Mouse (Mus musculus): Measurements from ENCODE around the gene 3100002H09Rik.

Gene 3100002H09Rik

DNA sequence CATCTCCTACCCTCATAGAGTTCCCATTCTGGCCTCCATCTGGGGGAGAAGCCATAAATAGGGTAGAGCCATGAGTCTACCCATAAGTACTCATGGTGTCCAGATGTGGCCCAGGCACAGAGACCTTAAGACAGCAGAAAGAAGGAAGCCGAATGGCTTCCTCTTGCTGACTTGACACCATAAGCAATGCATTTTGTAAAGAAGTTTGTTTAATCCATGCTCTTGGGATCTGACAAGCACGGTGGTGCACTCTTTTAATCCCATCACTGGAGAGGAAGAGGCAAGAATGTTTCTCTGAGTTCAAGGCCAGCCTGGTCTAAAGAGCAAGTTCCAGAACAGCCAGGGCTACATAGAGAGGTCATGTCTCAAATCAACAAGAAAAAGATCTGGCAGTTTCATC, at the start of gene 3100002H09Rik:
Gene 3100002H09Rik (minus strand): TSS at position 101 of the 400 bp plus-strand sequence.
- no peak for DNase-seq (ENCODE audit: low spot score in 2 of 2)

DNA sequence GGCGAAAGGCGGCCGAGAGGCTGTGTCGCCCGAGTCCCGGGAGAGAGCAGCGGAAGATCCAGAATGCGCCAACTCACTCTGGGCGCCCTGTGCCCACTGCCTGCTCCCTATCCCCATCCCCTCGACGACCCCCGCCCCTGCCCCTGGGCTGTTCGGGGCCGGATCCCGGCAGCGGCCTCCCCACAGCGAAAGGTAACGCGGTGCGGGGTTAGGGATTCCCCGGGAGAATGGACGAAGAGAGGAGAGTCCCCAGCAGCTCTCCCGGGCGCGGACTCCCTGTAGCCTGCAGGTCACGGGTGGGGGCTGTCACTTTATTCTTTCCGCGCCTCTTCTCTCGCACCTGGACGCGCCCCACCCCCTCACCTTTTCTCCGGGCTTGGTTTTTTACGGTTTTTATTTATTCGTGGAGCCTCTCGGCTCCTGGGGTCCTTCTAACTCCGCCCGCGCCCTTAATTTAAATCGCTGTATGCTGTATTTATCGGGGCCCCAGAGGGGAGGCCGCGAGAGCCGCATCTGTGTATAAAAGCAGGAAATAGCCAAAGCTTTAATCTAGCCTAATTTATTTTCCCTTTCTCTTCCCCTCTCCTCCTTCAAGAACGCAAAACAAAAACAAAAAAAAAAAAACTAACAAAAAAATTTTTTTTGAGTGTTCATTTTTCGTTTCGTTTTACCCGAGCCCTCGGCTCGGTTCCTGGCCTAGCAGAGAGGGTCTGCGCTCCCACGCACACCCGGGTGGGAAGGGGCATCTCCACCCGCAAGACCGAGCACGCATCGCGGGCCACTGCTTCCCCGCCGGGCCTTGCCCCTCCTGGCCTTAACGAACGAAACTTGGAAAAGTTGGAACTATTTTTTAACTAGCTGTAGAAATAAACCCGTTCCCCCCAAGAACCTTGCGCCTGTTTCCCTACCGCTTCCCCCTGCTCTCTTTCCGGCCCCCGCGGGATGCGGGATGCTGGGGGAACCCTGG, 48.9 kb upstream of the 3100002H09Rik start:
- DNase-seq (ENCODE audit: low spot score in 2 of 2): no peak

DNA sequence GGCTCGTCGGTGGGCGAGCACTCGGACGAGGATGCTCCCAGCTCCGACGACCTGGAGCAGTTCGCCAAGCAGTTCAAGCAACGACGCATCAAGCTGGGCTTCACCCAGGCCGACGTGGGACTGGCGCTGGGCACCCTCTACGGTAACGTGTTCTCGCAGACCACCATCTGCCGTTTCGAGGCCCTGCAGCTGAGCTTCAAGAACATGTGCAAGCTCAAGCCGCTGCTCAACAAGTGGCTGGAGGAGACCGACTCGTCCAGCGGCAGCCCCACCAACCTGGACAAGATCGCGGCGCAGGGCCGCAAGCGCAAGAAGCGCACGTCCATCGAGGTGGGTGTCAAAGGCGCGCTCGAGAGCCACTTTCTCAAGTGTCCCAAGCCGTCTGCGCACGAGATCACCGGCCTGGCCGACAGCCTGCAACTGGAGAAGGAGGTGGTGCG, 47.8 kb upstream of the 3100002H09Rik start:
- no peak for DNase-seq (ENCODE audit: low spot score in 2 of 2)

DNA sequence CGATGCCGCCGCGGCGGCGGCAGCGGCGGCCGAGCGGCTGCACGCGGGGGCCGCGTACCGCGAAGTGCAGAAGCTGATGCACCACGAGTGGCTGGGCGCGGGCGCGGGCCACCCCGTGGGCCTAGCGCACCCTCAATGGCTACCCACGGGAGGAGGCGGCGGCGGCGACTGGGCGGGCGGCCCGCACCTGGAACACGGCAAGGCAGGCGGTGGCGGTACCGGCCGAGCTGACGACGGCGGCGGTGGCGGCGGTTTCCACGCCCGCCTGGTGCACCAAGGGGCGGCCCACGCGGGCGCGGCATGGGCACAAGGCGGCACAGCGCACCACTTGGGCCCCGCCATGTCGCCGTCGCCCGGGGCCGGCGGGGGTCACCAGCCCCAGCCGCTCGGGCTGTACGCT, 47.2 kb upstream of the 3100002H09Rik start:
- no peak for DNase-seq (ENCODE audit: low spot score in 2 of 2)

DNA sequence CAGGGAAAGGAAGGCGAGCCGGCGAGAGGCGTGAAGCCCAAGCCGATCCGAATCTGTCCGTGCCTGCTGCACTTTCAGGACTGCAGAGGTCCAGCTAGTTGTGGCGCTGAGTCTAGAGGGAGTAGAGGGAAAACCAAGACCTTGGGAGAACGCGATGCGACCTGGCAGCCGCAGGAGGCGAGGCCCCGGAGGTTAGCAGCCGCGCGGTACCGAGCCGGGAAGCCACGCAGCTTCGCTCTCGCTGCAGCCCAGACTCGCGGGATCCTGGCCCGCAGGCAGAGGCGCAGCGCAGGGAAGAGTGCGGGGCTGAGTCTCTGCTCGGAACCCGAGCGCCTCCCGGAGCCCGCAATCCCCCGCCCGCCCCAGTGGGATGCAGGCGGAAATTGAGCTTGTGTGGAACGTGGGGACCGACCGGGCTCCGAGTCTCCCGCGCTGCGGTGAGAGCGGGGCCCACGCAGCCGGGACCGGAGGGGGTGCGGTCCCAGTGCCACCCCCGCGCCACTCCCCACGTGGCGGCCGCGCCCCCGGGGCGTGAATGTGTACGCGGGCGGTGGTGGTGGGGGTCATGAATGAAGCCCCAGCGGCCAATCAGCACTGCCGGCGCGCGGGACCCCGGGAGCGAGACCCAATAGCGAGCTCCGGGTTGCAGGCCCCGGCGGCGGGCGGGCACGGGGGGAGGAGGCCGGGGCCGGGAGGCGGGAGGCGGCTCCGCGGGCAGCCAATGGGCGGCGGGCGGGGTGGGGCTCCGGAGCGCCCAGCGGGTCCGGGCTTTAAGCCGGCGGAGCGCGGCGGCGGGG, 46.4 kb upstream of the 3100002H09Rik start:
- DNase-seq (ENCODE audit: low spot score in 2 of 2): peak in 1 of 2 experiments; percentile 8

DNA sequence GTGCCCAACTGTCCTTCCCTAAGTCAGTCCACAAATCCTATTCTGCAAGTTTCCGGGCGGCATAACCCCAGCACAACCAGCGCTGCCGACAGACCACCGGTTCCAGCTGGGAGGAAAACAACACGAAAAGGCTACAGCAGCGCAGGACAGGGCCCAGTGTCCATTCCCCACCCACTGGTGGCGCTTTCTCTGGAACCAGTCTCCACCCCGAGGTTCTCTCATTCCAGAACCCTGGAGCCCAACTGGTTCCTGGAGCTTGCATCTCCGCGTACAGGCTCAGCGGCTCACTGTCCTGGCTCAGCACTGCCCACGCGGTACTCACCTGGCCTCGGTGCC, 45.9 kb upstream of the 3100002H09Rik start, which contains the start of gene Pou3f1:
Gene Pou3f1 (plus strand): TSS at position 290 of the 336 bp plus-strand sequence.
- no peak for DNase-seq (ENCODE audit: low spot score in 2 of 2)

DNA sequence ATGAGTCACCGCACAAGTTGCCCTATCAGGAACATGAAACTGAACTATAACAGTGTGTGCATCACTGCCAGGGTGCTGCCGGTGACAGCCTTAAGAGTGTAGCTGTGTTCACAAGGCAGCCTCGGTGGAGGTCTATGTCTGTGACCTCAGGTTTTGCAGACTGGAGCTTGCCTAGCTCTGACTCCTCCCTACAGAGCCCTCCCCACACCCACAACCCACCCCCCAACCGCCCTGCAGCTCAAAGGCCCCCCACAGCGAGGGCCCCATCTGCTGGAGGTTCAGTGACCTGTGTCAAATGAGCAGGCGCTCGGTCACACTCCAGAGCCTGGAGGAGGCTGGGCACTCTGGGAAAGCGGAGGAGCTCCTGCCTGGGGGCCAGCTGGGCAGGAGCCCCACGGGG, 42.3 kb upstream of the 3100002H09Rik start:
- no peak for DNase-seq (ENCODE audit: low spot score in 2 of 2)

DNA sequence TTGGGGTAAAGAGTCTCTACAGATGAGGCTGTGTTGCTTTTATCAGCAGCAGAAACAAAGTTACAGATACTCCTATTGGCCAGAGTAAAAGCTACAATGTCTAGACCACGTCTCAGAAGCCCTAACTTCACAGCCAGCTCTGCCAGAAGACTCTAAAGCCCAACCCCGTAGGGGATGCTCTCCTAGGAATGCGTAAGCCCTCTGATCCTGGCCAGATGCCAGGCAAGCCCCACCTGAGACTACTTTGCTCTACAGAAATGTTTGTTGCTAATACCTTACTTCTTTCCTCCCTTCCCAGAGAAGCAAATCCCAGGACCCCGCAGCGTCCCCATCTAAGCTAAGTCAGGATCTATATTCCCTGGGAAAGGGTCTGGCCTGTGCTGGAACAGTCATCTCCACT, 37.3 kb upstream of the 3100002H09Rik start:
- DNase-seq (ENCODE audit: low spot score in 2 of 2): no peak

DNA sequence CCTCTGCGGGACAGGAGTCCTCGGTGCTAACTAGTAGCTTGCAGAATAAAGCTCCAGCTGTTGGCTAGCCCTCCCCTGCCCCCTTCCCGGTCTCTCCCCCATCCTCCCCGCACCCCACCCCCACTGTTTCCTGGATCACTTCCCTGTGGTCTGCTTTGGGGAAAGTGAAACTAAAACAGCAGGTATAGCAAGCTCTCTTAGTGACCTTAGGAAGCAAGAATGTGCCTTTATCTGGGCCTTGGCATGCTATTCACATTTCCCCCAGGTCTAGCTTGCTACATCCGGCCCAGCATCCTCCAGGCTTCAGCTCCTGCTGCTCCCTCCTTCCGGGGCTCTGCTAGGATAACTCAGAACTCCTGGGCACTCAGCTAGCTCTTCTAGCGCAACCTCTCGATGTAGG, 36.0 kb upstream of the 3100002H09Rik start:
- DNase-seq (ENCODE audit: low spot score in 2 of 2): no peak

DNA sequence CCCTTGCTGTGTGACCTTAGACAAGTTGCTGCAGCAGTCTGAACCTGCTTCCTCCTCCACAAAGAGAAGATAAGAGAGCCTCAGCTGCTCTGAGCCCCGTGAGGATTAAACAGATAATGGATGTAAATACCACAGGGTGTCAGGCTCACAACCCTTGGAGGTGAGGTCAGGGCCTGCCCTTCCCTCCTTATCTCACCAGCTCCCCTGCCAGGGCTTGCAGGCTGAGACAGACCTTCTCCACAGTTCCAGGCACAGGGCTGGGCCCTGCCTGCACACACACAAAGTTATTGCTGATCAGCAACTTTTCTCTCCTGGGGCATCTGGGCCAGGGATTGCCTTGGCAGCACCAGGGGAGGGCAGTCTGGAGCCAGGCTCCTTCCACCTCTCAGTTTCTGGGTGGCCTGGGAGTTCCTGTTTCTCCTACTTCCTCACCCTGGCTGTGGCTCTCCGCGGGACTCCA, 34.4 kb upstream of the 3100002H09Rik start:
- DNase-seq (ENCODE audit: low spot score in 2 of 2): no peak

DNA sequence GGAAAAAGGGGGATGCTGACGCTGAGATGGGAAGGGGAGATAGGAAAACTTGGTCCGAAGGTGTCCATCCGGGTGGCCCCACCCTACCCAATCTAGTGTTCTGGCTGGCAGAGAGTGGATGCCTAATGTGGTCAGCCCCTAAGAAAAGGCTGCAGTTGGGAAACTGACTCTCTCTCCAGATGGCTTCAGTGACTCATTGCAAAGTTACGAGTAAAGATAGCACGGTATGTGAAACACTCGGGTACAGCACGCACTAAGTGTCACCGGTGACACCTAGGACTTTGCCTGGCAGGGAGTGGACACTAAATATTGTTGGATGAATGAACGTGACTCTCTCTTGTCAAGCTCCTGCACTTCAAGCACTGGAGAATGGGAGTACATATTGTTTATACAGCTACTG, 33.3 kb upstream of the 3100002H09Rik start:
- DNase-seq (ENCODE audit: low spot score in 2 of 2): no peak

DNA sequence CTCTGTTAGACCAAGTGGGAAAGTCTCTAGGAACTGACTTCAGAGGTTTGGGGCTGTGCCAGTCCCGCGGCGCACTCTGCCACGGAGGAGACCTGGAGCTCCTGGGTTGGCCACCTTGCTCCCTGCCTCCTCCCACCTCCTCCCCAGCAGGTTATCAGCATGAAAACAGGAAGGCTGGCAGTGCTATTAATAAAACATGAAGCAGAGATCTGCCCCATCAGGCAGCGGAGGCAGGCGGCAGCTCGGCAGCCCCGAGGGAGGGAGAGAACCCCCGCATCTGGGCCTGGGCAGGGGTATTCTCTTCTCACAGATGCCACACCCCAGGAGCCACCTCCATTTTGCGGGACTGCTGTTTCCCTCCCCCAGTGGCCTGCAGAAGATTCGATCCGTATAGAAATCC, 29.1 kb upstream of the 3100002H09Rik start:
- no peak for DNase-seq (ENCODE audit: low spot score in 2 of 2)

DNA sequence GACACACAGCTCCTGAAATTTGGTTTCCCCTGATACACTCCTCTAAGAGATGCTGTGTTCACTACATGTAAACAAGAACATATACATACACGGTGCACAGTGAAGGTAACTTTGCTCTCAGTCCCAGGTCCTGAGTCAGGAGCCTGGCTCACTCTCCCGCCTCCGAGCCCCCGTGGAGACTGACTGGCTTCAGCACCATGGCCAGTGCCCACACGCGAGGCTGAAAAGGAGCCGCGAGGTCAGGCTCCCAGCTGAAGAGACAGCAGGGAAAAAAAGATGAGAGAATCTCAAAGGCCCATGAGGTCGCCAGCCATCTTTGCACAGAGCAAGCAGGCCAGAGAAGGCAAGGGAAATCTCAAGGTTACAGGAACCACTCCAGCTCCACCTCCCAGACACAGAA, 22.7 kb upstream of the 3100002H09Rik start:
- no peak for DNase-seq (ENCODE audit: low spot score in 2 of 2)

DNA sequence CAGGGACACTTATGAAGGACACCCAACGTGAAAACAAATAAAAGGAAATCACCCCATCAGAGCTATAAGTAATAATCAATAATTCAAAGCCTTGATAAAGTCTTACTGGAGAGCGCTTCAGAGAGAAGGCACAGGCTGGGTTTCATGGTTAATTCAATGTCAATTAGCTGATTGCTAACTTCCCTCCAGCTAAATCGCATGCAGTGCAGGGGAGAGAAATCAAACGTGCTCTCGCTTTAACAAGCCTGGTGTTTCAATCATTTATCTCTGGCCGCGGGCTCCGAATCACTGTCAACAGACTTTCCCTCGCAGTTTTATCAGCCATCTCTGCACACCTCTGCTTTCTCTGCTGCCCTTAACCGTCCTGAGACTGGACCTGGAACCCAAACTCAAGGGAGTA, 22.3 kb upstream of the 3100002H09Rik start:
- DNase-seq (ENCODE audit: low spot score in 2 of 2): no peak

DNA sequence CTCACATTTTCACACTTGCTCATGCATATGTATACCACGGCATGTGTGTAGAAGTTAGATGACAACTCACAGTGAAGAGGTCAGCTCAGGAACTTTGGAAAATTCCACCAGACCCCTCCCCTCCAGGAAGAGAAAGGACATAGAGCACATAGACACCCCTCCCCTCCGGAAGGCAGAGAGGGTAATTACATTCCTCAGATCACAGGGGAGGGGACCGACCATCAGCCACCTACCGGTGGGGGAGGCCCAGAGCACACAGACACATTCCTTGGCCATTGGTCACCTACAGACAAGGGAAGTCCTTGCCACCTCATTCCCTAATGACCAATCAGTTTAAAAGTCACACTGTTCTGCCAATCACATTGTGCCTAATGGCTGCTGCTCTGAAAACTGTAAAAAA, 20.9 kb upstream of the 3100002H09Rik start:
- no peak for DNase-seq (ENCODE audit: low spot score in 2 of 2)

DNA sequence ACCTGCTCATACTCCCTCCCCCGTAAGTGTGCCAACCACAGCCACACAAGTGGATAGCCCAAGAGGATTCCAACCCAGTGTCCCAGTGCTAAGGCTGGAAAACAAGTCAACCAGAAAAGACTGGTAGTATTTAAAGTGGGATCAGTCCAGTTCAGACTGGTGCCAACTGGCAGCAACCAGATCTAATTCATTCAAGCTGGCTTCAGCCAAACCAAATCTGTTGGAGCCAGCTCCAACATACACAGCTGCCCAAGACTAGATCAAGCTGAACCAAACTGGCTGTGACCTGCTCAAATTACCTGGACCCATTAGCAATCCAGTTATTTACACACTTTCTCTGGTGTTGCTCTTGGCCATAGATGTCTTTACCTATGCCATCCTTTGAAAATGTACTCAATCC, 16.2 kb upstream of the 3100002H09Rik start:
- DNase-seq (ENCODE audit: low spot score in 2 of 2): no peak

DNA sequence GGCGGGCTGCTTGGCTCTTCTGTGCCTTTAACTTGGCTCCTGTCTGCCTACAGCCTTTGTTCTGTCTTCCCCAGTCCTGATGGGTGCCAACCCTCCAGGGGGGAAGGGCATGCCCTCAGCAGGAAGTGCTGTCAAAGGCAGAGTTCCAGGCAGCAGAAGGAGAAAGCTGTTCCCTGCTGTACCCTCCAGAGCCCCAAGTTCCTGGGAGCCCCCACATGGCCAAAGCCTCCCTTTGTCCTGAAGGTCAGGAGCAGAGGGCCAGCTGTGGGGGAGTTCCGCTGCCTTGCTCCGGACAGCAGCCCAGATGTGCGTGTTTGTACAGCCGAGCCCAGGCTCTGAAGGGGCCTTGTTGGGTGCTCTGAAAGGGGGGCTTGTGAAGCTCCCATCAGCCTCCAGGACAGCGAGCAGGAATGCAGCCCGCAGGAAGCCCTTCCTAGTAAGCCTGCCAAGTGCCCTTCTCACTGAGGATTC, 13.5 kb upstream of the 3100002H09Rik start:
- no peak for DNase-seq (ENCODE audit: low spot score in 2 of 2)

DNA sequence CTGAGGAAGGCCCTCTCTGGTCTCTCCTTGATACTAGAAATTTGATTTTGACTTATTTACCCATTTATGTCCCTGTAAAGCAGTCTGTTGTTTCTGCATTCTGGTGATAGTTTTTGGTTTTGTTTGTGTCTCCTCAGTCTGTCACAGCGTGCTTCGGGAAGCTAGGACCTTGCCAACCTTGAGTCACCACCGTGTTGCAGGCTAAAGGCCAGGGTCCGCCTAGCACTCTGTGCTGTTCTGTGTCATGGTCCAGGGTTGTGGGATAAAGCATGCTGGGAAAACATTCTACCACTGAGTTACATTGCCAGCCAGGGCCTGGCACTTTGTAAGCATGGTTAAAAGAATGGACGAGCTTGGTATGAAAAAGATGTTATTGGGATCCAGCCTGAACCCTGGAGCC, 12.0 kb upstream of the 3100002H09Rik start:
- no peak for DNase-seq (ENCODE audit: low spot score in 2 of 2)

DNA sequence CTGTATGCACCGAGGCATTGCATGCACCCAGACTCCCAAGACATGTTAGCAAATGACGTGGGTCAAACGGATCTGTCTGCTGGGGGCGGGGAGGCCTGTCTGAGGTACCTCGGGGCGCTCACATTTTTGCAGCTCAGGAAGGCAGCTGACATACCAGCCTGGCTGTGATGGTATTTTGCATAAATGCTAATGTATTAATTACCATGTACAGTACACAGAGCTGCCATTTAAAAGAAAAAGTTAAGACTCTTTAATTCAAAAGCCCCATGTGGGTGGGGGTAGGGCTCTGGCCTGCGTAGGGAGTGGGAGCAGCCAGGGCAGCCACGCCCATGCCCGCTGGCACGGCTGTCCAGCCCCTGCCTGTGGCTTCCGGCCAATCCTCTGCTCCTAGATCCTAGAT, 10.8 kb upstream of the 3100002H09Rik start:
- no peak for DNase-seq (ENCODE audit: low spot score in 2 of 2)

DNA sequence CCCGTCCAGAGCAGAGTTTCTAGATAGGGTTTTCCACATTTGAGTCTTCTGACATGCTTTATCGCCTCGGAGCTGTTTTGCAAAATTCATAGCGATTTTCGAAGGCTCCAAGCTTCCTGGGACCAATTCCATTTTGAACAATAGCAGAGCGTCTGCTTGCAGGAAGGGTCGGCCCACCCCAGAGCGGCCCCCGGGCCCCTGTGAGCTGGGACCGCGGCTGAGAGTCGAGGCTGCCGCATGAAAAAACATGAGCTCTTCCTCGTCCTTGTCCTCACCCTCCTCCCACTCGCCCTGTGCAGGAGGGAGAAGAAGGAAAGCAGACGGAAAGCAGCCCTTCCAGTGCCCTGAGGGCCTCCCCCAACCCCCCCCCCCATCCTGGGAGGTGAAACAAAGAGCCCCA, 8.0 kb upstream of the 3100002H09Rik start:
- no peak for DNase-seq (ENCODE audit: low spot score in 2 of 2)

DNA sequence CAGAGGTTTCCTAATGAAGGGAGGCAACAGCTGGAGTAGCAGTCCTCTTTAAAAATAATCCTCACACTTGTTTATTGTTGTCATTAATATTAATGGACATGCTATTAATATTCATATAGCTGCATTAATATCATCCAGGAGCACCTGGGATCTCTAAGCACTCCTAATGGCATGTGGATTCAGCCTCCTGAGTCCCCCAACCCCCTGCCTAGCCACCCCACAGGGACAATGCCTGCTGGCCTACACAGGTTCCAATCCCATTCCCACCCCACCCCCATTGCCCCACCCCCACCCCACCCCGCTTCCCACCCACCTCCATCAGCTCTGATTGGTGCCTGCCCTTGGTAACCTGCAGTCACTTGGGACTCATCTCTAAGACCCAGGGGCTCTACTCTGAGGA, 6.0 kb upstream of the 3100002H09Rik start:
- DNase-seq (ENCODE audit: low spot score in 2 of 2): no peak

DNA sequence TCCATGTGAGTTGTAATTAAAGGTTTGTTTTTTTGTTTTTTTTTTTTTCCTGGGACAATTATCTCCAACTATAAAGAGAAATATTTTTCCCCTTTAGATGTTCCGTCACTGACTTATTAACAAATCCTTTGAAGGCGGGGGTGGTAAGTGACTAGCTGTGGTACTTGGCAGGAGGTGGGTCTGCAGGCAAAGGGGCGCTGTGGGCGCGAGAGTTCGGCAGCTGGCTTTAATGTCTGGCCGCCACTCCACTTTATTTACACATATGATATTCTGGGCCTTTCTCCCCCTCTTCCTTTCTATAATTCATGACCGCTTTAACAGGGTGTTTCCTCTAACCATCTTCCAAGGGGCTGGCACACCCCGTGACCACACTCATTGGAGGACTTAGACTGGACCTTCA, 5.4 kb upstream of the 3100002H09Rik start:
- no peak for DNase-seq (ENCODE audit: low spot score in 2 of 2)

Measured in natural killer cell, adult 2 months (primary cell).